Mouse (Mus musculus): ENCODE data around the gene Dip2c.

DNA sequence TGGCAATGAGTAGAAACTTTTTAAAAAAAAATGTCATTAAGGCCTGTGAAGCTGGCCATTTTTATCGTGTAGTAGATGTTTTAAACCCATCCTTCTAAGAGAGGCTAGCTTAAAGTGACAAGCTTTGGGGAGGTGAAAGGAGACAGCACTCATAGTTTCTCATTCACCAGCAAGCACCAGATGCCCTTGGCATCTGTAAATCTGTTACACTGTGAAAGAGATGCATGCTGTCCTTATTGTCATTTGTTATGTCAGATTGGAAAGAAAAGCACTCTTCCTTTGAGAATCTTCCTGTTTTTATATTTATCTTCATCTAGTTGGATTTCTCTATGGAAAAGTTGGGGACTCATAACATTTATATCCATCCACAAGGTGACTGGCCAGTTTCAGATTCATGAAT, 119.0 kb downstream of the Dip2c start:
- TF ChIP-seq TAL1 (conservative IDR thresholded peaks at IDR 0.05; ENCODE audit: low read depth, low read length) (no peak), CTCF (IDR thresholded peaks at IDR 0.05; ENCODE audit: low read depth, low read length) (no peak), GATA1 (IDR thresholded peaks at IDR 0.05; ENCODE audit: borderline replicate concordance, low read length) (no peak)
